Mouse (Mus musculus) erythroblast, embryonic 14.5 days (primary cell): ENCODE results near the gene Pls1. TPM values are rescaled to one million over a fixed set of nuclear protein-coding genes. Genes with fewer than 3 reads are reported as not detected.

Experiments
- H3K27me3 ChIP-seq: 2 replicates; pipeline ENCODE4 v1.6.1; 2012; ENCODE audit warnings: inconsistent platforms; ENCODE audit not compliant: control insufficient read depth
- H3K36me3 ChIP-seq: 2 replicates; pipeline ENCODE4 v1.6.1; 2012; ENCODE audit warnings: mild to moderate bottlenecking, inconsistent platforms; ENCODE audit not compliant: control insufficient read depth
- H3K4me1 ChIP-seq: 2 replicates; pipeline ENCODE4 v1.6.1; 2012; ENCODE audit warnings: inconsistent platforms; ENCODE audit not compliant: control insufficient read depth
- H3K4me3 ChIP-seq: replicated peaks from 2 replicates; pipeline ENCODE3; 2012; ENCODE audit warnings: moderate library complexity, mild to moderate bottlenecking, inconsistent platforms
- H3K9me3 ChIP-seq: 2 replicates; pipeline ENCODE4 v1.6.1; 2012; ENCODE audit warnings: low read length, inconsistent platforms, mixed read lengths; ENCODE audit not compliant: control insufficient read depth
- GATA1 ChIP-seq: IDR thresholded peaks from 2 replicates; pipeline ENCODE4 v1.6.1; 2012; ENCODE audit warnings: low read length, inconsistent platforms, mixed read lengths
- TAL1 ChIP-seq: IDR thresholded peaks from 3 replicates; pipeline ENCODE4 v1.6.1; 2012; ENCODE audit warnings: low read length, inconsistent platforms, mixed read lengths
- polyA plus RNA-seq: library from polyadenylated mRNA; stranded (reverse); fragments of >175 nt; gene quantifications from 2 replicates; pipeline ENCODE4 v1.2.3, GENCODE M21; 2012

Pls1 gene
- polyA plus RNA-seq, 1 experiment, result not detected

GRCm38 (mm10) chr9:95793986-95794744 is 50.9 kb downstream of the Pls1 start:
- H3K4me1 ChIP-seq, result no peaks in the 10 kb centered on the region
- H3K9me3 ChIP-seq, result no peaks in the 10 kb centered on the region
- no peaks in the 10 kb centered on the region for H3K27me3 ChIP-seq
- no peak overlapping the region for H3K4me3 ChIP-seq
- H3K36me3 ChIP-seq, result no peaks in the 10 kb centered on the region
- no peak for TF ChIP-seq GATA1
- TF ChIP-seq TAL1, result no peak

GRCm38 (mm10) chr9:95784888-95785511 is 60.1 kb downstream of the Pls1 start:
- Histone ChIP-seq H3K36me3 (no peaks in the 10 kb centered on the region), H3K4me1 (no peaks in the 10 kb centered on the region), H3K9me3 (no peaks in the 10 kb centered on the region), H3K27me3 (no peaks in the 10 kb centered on the region), H3K4me3 (no peak overlapping the region)
- TF ChIP-seq GATA1, result no peak
- TF ChIP-seq TAL1, result no peak

DNA sequence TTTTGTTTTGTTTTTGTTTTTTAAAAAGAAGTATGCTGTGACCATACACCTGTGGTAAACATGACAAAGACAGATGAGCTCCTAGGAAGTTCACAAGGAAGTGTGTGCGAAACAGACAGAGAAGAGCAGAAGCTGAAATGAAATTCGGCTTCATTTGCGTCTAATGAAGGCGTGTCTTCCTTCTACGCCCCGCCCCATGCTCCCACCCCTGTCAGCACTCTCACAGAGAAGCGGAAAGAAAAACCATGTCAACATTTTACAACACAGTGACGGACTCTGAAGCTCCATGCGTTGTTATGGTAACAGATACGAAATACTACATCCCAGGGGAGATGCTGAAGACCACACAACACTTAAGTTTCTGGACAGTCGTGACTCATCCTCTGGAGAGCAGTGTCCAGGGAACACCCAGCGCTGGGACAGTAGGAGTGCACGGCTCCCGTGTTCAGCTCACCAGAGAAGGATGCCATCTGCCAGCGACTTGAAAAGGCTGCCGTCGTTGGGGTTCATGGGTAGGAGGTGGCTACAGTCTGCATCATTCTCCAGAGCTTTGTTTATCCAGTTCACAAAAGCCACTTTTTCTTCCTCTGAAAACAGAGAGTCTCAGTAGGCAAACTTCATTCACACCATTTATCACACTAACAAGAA is 61.3 kb downstream of the Pls1 start:
- no peak for TF ChIP-seq GATA1
- no peak for TF ChIP-seq TAL1
- H3K4me1 ChIP-seq, result no peaks in the 10 kb centered on the region
- H3K9me3 ChIP-seq, result no peaks in the 10 kb centered on the region
- H3K4me3 ChIP-seq, result no peak overlapping the region
- H3K36me3 ChIP-seq, result no peaks in the 10 kb centered on the region
- no peaks in the 10 kb centered on the region for H3K27me3 ChIP-seq

DNA sequence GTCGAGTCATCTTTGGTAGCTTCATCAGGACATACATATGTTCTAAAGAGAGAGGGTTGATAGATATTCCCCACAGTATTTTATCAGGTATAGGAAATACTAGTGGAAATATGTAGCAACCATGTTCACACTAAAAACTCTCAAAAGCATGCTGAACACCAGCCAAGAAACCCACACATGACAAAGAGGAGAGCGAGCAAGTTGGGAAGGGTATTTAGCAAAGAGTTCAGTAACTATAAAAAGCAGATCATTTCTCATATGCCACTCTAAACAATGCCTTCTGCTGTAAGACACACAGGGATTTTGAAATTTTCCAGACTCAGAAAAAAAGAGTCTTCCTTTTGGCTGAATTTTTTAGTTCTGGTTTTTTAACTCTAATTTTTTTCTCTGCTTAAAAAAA is 73.4 kb downstream of the Pls1 start:
- Histone ChIP-seq H3K9me3 (no peaks in the 10 kb centered on the region), H3K27me3 (no peaks in the 10 kb centered on the region), H3K36me3 (peaks cover 3% of the 10 kb centered on the region; the same call in 1 of the 2 replicates), H3K4me1 (no peaks in the 10 kb centered on the region), H3K4me3 (no peak overlapping the region)
- no peak for TF ChIP-seq GATA1
- no peak for TF ChIP-seq TAL1

GRCm38 (mm10) chr9:95763218-95763617 is 81.9 kb downstream of the Pls1 start:
- Histone ChIP-seq H3K4me1 (no peaks in the 10 kb centered on the region), H3K36me3 (no peaks in the 10 kb centered on the region; the same call in 1 of the 2 replicates), H3K9me3 (no peaks in the 10 kb centered on the region), H3K27me3 (no peaks in the 10 kb centered on the region), H3K4me3 (no peak overlapping the region)
- TF ChIP-seq TAL1 (no peak), GATA1 (no peak)

DNA sequence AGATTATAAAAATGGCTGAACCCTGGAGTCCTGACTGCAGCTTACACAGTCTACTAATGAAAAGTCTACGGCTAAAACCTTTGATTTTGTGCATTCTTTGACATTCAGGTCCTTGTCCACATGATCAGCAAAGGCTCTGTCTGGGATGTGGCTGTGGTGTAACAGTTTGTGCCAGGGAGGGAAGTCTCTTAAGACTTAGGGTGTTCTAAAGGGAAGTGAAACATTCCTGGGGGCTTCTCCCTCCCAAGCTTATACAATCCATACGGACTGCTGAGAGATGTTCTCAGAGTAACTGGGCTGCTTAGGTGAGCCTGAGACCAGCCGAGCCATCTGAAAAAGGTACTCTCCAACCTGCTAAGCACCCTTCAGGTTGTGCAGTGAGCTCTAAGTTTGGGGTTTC is 82.9 kb downstream of the Pls1 start:
- H3K36me3 ChIP-seq, result no peaks in the 10 kb centered on the region; the same call in 1 of the 2 replicates
- no peaks in the 10 kb centered on the region for H3K9me3 ChIP-seq
- H3K4me1 ChIP-seq, result no peaks in the 10 kb centered on the region
- TF ChIP-seq GATA1 (no peak), TAL1 (no peak)
- no peak overlapping the region for H3K4me3 ChIP-seq
- H3K27me3 ChIP-seq, result no peaks in the 10 kb centered on the region

GRCm38 (mm10) chr9:95761381-95761780 is 83.7 kb downstream of the Pls1 start:
- no peaks in the 10 kb centered on the region for H3K27me3 ChIP-seq
- no peaks in the 10 kb centered on the region; the same call in 1 of the 2 replicates for H3K36me3 ChIP-seq
- H3K4me3 ChIP-seq, result no peak overlapping the region
- no peaks in the 10 kb centered on the region for H3K9me3 ChIP-seq
- no peaks in the 10 kb centered on the region for H3K4me1 ChIP-seq
- TF ChIP-seq GATA1 (no peak), TAL1 (no peak)

DNA sequence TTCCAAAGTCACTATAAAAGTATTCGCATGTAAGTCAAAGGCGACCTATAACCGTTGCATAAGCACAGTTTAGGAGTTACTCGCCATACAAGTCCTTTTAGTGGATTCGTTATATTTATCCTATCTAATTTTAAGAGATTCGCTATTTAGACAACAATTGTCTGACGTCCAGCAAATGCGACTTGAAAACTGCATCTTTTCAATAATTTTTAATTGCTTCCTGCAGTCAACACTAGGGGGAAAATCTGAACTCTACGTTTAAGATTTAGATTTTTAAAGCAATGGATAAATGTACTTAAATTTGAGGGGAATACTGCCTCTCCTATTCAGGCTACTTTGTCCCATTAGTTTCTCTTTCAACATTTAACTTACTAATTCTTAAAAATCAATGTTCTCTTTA is 94.4 kb downstream of the Pls1 start:
- peaks cover 46% of the 10 kb centered on the region for H3K27me3 ChIP-seq
- H3K4me3 ChIP-seq, result no peak overlapping the region
- no peak for TF ChIP-seq TAL1
- TF ChIP-seq GATA1, result no peak

GRCm38 (mm10) chr9:95750037-95750511 is 95.0 kb downstream of the Pls1 start, which contains the start of gene Trpc1:
Gene Trpc1 (minus strand): TSS chr9:95750375.
- H3K9me3 ChIP-seq, result no peaks in the 10 kb centered on the region
- H3K4me1 ChIP-seq, result peaks cover 12% of the 10 kb centered on the region
- TF ChIP-seq TAL1, result no peak
- no peak for TF ChIP-seq GATA1
- H3K36me3 ChIP-seq, result no peaks in the 10 kb centered on the region
- peak within 1 kb of the TSS; percentile 66 for H3K4me3 ChIP-seq
- H3K27me3 ChIP-seq, result peaks cover 46% of the 10 kb centered on the region

More for the DNA sequence above, 94.4 kb downstream of the Pls1 start:
- Histone ChIP-seq H3K9me3 (no peaks in the 10 kb centered on the region), H3K36me3 (no peaks in the 10 kb centered on the region), H3K4me1 (peaks cover 12% of the 10 kb centered on the region)
